Mouse (Mus musculus) activated CD4-positive, CD25-positive, alpha-beta regulatory T cell, adult 4 months (primary cell): ENCODE data around the gene Adora2a. TPM values are rescaled to one million over a fixed set of nuclear protein-coding genes. Genes with fewer than 3 reads are reported as not detected.
"Not testable (repeated sequence)": the region's sequence is repeated elsewhere in the genome, so short reads cannot be mapped to it uniquely, and the experiment has no call there.

ENCODE experiments used
- ATAC-seq: one replicate; pipeline ENCODE4 v1.8.0; 2017
- polyA plus RNA-seq, 2 experiments: library from polyadenylated mRNA; unstranded; fragments of 100-300 nt; shearing (Covaris generic); gene quantifications; one replicate each; pipeline ENCODE4 v1.2.1; 2017

Gene Adora2a
- polyA plus RNA-seq, 2 experiments from 2014 or later = 18.6 to 30.1 TPM

- ATAC-seq = no peak
Measured at GRCm38 (mm10) chr10:75352541-75352940, 35.9 kb downstream of the Adora2a start.

GRCm38 (mm10) chr10:75353838-75354241 is 37.2 kb downstream of the Adora2a start:
- peak; percentile 93 for ATAC-seq

- ATAC-seq = no peak
Measured at GRCm38 (mm10) chr10:75355341-75355740, 38.7 kb downstream of the Adora2a start.

- not testable (repeated sequence) for ATAC-seq
Measured at GRCm38 (mm10) chr10:75364214-75364690, 47.6 kb downstream of the Adora2a start.

GRCm38 (mm10) chr10:75364796-75365195 is 48.1 kb downstream of the Adora2a start:
- peak; percentile 50 for ATAC-seq

GRCm38 (mm10) chr10:75365231-75365633 is 48.6 kb downstream of the Adora2a start:
- peak; percentile 88 for ATAC-seq

GRCm38 (mm10) chr10:75373655-75374351 is 57.1 kb downstream of the Adora2a start:
- not testable (repeated sequence) for ATAC-seq

GRCm38 (mm10) chr10:75378688-75379087 is 62.0 kb downstream of the Adora2a start:
- ATAC-seq = no peak

Other genes starting within 250 kb of the Adora2a start
- gene Specc1l, start 104.8 kb upstream of the Adora2a start, polyA plus RNA-seq = 10 to 100 TPM; 10.4 to 14.0 TPM
- gene Upb1, start 84.2 kb downstream of the Adora2a start, polyA plus RNA-seq = 1 to 10 TPM in 1 of 2 experiments, not detected in 1; 1.0 TPM
- gene Snrpd3, start 200.7 kb downstream of the Adora2a start, polyA plus RNA-seq = 100 to 1,000 TPM; 133 to 205 TPM
- gene Gucd1, start 201.1 kb downstream of the Adora2a start, polyA plus RNA-seq = 10 to 100 TPM; 11.7 to 17.0 TPM
- gene Lrrc75b, start 243.5 kb downstream of the Adora2a start, polyA plus RNA-seq = under 1 TPM; 0.45 to 0.65 TPM
- 1 to 10 TPM; 2.1 to 3.1 TPM for gene Ggt1, start 244.7 kb downstream of the Adora2a start, polyA plus RNA-seq